Mouse (Mus musculus) CH12F3 (cell line): ENCODE measurements around the gene Rtel1.

ENCODE experiments used
- in situ Hi-C: fragments of 300-500 bp; cut with MboI; formaldehyde crosslinking; loops from 2 replicates; pipeline ENCODE4 v1.14.3; 2020; ENCODE audit warnings: low sequenced_read_pairs

Gene Rtel1

GRCm38 (mm10) chr2:181386663-181387210 is 67.2 kb downstream of the Rtel1 start:
- in situ Hi-C loops = no loop called here

DNA sequence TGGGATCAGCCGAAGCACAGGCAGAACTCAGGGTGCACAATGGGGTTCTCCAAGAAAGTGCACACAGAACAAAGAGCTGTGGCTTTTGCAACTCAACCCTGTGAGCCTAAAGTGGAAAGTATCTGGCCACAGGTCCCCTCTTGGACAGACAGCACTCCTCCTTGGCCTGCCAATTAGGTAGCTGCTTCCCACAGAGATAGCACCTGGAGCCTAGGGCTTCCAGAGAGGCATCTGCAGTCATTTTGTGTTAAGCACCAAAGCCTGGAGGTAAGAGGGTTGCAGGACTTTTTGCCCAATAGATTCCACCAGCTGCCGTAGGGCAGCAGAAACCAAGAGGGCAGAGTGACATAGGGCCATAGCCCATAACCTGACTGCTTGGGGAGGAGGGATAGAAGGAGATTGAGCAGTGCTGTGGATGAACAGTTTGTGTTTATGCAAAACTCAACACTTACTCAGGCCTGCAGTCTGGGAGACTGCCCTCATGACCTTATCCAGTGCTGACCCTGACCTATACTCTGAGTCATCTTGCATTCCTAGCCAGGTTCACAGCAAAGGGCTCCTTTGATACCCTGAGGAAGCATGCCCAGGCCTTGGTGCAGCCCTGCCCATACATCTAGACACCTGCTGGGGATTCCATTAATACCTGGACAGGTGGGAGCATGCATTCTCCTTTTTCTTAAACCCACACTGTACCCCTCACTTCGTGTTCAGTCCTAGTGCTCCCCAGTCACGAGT is 70.8 kb downstream of the Rtel1 start:
- in situ Hi-C loops = loop anchor here (10.0 kb wide), 1 partner anchor 184 kb away; no protein-coding TSS in a partner anchor

GRCm38 (mm10) chr2:181391022-181391421 is 71.5 kb downstream of the Rtel1 start:
- in situ Hi-C loops = loop anchor here (10.0 kb wide), 1 partner anchor 184 kb away; no protein-coding TSS in a partner anchor

- in situ Hi-C loops = loop anchor here (10.0 kb wide), 1 partner anchor 183 kb away; no protein-coding TSS in a partner anchor
Observed at GRCm38 (mm10) chr2:181391541-181391940, 72.0 kb downstream of the Rtel1 start.

- in situ Hi-C loops = loop anchor here (10.0 kb wide), 1 partner anchor 182 kb away; no protein-coding TSS in a partner anchor
Observed at GRCm38 (mm10) chr2:181392600-181393213, 73.2 kb downstream of the Rtel1 start.

- in situ Hi-C loops = loop anchor here (10.0 kb wide), 1 partner anchor 181 kb away; no protein-coding TSS in a partner anchor
Observed at GRCm38 (mm10) chr2:181394086-181394485, 74.5 kb downstream of the Rtel1 start.

GRCm38 (mm10) chr2:181397207-181397761 is 77.7 kb downstream of the Rtel1 start:
- in situ Hi-C loops = loop anchor here (10.0 kb wide), 1 partner anchor 178 kb away; no protein-coding TSS in a partner anchor

DNA sequence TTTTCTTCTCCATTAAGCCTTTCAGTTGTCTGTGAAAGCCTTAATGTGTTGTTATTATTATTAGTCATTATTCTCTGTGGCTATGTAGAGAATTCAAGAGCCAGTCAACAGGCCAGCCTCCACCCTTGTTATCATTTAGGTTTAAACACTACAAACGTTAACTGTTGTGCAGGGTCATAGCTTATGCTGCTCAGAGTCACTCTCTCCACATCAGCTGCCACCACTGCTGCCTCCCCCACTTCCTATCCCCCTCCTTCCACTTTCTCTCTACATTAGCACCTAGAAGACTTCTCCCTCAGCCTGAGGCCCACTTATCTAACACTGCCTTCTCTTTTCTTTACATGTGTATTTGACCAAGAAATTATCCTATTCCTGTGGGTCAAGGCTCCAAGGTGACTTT is 82.0 kb downstream of the Rtel1 start:
- in situ Hi-C loops = loop anchor here (5.0 kb wide), 1 partner anchor 96 kb away; the partner anchor contains the start of gene Tpd52l2

DNA sequence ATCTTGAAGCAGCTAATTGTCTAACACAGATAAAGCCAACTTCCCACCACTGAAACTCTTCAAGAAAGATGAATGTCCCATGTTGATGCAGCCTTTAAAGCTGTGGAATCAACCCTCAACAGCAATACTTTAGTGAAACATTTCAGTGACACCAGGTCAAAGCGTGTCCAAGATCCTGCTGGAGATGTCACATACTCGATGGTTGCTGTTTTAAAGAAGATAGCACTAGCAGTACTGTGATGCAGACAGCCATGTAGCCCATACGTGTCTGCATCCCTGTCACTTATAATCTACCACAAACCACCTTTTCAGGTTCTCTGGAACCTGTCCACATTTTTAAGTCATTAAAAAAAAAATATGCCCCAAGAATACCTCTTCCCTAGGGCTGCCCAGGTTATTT is 84.2 kb downstream of the Rtel1 start:
- in situ Hi-C loops = loop anchor here (5.0 kb wide), 1 partner anchor 94 kb away; the partner anchor contains the start of gene Tpd52l2
